Mouse (Mus musculus): ENCODE data around the gene Mthfd2l. TPM values are rescaled to one million over a fixed set of nuclear protein-coding genes. Genes with fewer than 3 reads are reported as not detected.
A peak's percentile ranks its signal among the peaks of the same experiment; 100 is the strongest.

Mthfd2l gene
- polyA plus RNA-seq, 1 experiment from 2014 or later: 49.7 TPM

DNA sequence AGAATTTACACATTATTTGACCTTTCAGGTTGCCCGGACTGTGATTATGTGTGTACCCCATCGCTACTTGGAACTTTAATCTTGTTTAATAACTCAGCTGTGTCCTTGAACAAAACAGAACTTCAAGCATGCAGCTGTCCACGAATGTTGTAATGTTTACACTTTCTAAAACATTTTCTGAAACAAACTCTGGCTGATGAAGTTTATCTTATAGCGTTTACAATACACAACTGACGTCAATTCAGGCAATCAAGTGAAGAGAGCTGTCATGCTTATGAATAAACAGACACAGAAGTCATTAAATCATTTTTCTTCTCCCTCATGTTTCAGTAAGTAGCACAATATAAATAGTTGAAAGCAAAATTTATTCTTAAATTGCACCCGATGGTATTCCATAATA is 117.1 kb downstream of the Mthfd2l start:
- Histone ChIP-seq H3K9me3 (ENCODE audit: control insufficient read depth, low read length) (no peaks in the 10 kb centered on the region), H3K4me2 (ENCODE audit: low read length) (no peak overlapping the region), H3K4me1 (replicated peaks; ENCODE audit: control insufficient read depth, insufficient read depth, low read length) (no peaks in the 10 kb centered on the region), H3K9ac (ENCODE audit: low read length) (no peak overlapping the region), H3K27ac (ENCODE audit: low read depth) (no peak overlapping the region), H3K36me3 (ENCODE audit: control insufficient read depth, insufficient read depth, low read length) (no peaks in the 10 kb centered on the region), H3K27me3 (replicated peaks; ENCODE audit: control insufficient read depth, insufficient read depth, low read length) (no peaks in the 10 kb centered on the region), H3K4me3 (ENCODE audit: low read depth, low read length) (no peak overlapping the region)
- ATAC-seq (replicated peaks; ENCODE audit: low FRiP score, low TSS enrichment, low read depth) (no peak), DNase-seq (ENCODE audit: low spot score) (no peak)
- WGBS: 39% methylated on average over 6 of the region's 6 CpGs

DNA sequence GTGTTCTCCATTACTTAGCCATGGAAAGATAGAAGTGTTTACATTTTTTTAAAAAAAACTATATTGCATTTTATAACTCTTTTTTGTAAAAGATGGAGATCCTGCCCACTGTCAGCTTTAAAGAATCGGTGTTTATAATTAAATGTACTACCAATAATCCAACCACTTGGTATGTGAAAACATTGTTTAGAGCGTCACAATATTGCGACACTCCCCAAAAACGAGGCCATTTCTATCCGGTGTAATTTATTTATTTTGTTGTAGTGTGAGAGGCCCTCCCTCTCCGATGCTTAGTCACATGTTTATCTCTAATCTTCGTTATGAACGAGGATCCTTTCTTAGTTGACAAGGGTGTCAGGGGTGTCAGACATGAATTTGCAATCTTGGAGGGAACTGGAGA is 117.5 kb downstream of the Mthfd2l start:
- Histone ChIP-seq H3K27ac (ENCODE audit: low read depth) (0 out of 2 replicates have a peak overlapping the region, but pooled peaks have one; percentile 4), H3K4me2 (ENCODE audit: low read length) (no peak overlapping the region), H3K9me3 (ENCODE audit: control insufficient read depth, low read length) (no peaks in the 10 kb centered on the region), H3K9ac (ENCODE audit: low read length) (no peak overlapping the region), H3K4me1 (replicated peaks; ENCODE audit: control insufficient read depth, insufficient read depth, low read length) (no peaks in the 10 kb centered on the region), H3K36me3 (ENCODE audit: control insufficient read depth, insufficient read depth, low read length) (no peaks in the 10 kb centered on the region), H3K27me3 (replicated peaks; ENCODE audit: control insufficient read depth, insufficient read depth, low read length) (no peaks in the 10 kb centered on the region), H3K4me3 (ENCODE audit: low read depth, low read length) (no peak overlapping the region)
- DNase-seq (ENCODE audit: low spot score): no peak
- 66% methylated on average over 8 of the region's 8 CpGs for WGBS
- no peak for ATAC-seq (replicated peaks; ENCODE audit: low FRiP score, low TSS enrichment, low read depth)

Other genes starting within 250 kb of the Mthfd2l start
- gene Cxcl5, start 171.8 kb upstream of the Mthfd2l start, polyA plus RNA-seq (2014; fragmentation: Nextera tagmentation; extraction: Ambion mirVana): 0.34 TPM in 2 replicates
- 2.8 and 3.5 TPM in 2 replicates for gene Ppbp, start 162.6 kb upstream of the Mthfd2l start, polyA plus RNA-seq (2014; fragmentation: Nextera tagmentation; extraction: Ambion mirVana)
- gene Pf4, start 158.7 kb upstream of the Mthfd2l start, polyA plus RNA-seq (2014; fragmentation: Nextera tagmentation; extraction: Ambion mirVana): 44.3 and 55.9 TPM in 2 replicates
- not detected in 2 replicates for gene Cxcl3, start 145.0 kb upstream of the Mthfd2l start, polyA plus RNA-seq (2014; fragmentation: Nextera tagmentation; extraction: Ambion mirVana)
- 0.19 TPM in 1 of 2 replicates, not detected in the other for gene Cxcl15, start 136.6 kb upstream of the Mthfd2l start, polyA plus RNA-seq (2014; fragmentation: Nextera tagmentation; extraction: Ambion mirVana)
- 0.42 and 1.1 TPM in 2 replicates for gene Cxcl1, start 39.9 kb upstream of the Mthfd2l start, polyA plus RNA-seq (2014; fragmentation: Nextera tagmentation; extraction: Ambion mirVana)
- not detected in 2 replicates for gene Cxcl2, start 27.2 kb upstream of the Mthfd2l start, polyA plus RNA-seq (2014; fragmentation: Nextera tagmentation; extraction: Ambion mirVana)
- gene Epgn, start 96.3 kb downstream of the Mthfd2l start, polyA plus RNA-seq (2014; fragmentation: Nextera tagmentation; extraction: Ambion mirVana): 0.09 TPM in 1 of 2 replicates, not detected in the other
- 0.94 and 1.1 TPM in 2 replicates for gene Ereg, start 143.5 kb downstream of the Mthfd2l start, polyA plus RNA-seq (2014; fragmentation: Nextera tagmentation; extraction: Ambion mirVana)
- 2.9 and 3.0 TPM in 2 replicates for gene Areg, start 208.5 kb downstream of the Mthfd2l start, polyA plus RNA-seq (2014; fragmentation: Nextera tagmentation; extraction: Ambion mirVana)